Mouse (Mus musculus): ENCODE results near the gene Rpl19. TPM values are rescaled to one million over a fixed set of nuclear protein-coding genes. Genes with fewer than 3 reads are reported as not detected.

The Rpl19 gene
- total and polyA plus RNA-seq, 2 experiments from 2014 or later: 462 to 673 TPM

DNA sequence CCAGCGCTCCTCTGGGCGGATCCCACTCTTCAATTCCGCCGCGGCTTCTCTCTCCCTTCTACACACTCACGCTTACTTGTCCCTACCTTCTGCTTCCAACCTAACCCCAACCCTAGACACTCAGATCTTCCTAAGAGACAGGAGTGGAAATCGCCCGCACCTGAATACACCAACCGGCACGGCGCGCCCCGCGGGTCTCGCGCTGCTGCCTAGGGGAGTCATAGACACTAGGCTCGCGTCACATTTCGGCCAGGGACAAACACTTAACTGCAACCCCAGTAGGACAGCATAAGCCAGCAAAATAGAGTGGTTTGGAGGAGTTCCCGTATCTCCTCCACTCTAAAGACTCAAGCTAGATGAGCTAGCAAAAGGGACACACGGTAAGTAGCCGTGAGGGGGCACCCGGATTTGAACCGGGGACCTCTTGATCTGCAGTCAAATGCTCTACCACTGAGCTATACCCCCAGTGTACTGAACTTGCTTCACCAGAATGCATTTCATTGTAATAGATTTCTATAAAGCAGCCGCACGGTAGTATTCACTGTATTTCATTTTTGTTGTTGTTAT is 37.9 kb upstream of the Rpl19 start:
- no peak for TF ChIP-seq CTCF (IDR thresholded peaks at IDR 0.05; ENCODE audit: low read depth)
- WGBS: under 1% methylated on average over 26 of the region's 26 CpGs
- peak; percentile 82 for ATAC-seq
- H3K4me3 ChIP-seq (ENCODE audit: low read length): peak overlapping the region; percentile 80
- H3K9ac ChIP-seq (replicated peaks; ENCODE audit: low read length): peak overlapping the region; percentile 68
- peak; percentile 92 for DNase-seq (ENCODE audit: low spot score)
- peak overlapping the region; percentile 81 for H3K27ac ChIP-seq
- 0 out of 2 replicates have a peak, but pooled peaks cover 4% of the 10 kb centered on the region for H3K4me1 ChIP-seq (ENCODE audit: insufficient read depth, low read length)
- peaks cover 11% of the 10 kb centered on the region for H3K27me3 ChIP-seq (ENCODE audit: insufficient read depth, low read length)
- peak overlapping the region; percentile 70 for H3K4me2 ChIP-seq (ENCODE audit: low read depth, low read length)
- H3K36me3 ChIP-seq (ENCODE audit: insufficient read depth, low read length): no peaks in the 10 kb centered on the region
- H3K9me3 ChIP-seq (ENCODE audit: low read length): no peaks in the 10 kb centered on the region

DNA sequence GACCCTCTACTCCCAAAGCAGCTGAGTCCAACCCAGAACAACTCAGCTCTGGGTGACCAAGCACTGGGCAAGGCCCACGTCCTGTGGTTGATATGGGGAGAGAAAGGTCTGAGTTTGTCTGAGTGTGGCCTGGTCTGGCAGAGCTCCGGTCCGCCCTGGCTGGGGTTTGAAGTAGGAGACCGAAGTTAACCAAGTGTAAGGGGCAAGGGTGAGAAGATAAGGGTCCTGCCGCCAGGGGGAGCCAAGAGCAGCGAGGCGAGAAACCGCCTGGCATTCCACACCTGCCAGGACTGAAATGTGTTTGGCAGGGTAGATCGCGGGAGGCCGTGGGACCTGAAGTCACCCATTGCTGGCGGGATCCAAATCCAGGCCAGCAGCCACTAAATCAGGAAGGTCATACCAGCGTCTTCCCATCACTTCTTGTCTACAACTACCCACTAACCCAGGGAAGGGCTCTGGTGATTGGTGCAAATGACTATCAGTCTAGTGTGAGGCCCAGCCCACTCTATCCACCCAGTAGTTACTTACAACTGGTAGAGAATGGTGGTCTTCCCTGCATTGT is 31.9 kb upstream of the Rpl19 start:
- 4% methylated on average over 13 of the region's 13 CpGs for WGBS
- Histone ChIP-seq H3K27me3 (ENCODE audit: insufficient read depth, low read length) (no peaks in the 10 kb centered on the region), H3K4me3 (ENCODE audit: low read length) (peak overlapping the region; percentile 43), H3K27ac (no peak overlapping the region), H3K36me3 (ENCODE audit: insufficient read depth, low read length) (no peaks in the 10 kb centered on the region), H3K4me1 (ENCODE audit: insufficient read depth, low read length) (peaks cover 8% of the 10 kb centered on the region; the same call in 1 of the 2 replicates), H3K4me2 (ENCODE audit: low read depth, low read length) (peak overlapping the region; percentile 72), H3K9ac (replicated peaks; ENCODE audit: low read length) (peak overlapping the region; percentile 21; the same call in 1 of the 2 replicates), H3K9me3 (ENCODE audit: low read length) (no peaks in the 10 kb centered on the region)
- peak; percentile 55; the same call in 1 of the 2 replicates for ATAC-seq
- TF ChIP-seq CTCF (IDR thresholded peaks at IDR 0.05; ENCODE audit: low read depth): peak; percentile 75
- DNase-seq (ENCODE audit: low spot score): peak; percentile 59

- peak; percentile 58 for DNase-seq (ENCODE audit: low spot score)
- ATAC-seq: peak; percentile 58
- Histone ChIP-seq H3K4me1 (ENCODE audit: insufficient read depth, low read length) (peaks cover 5% of the 10 kb centered on the region; the same call in 1 of the 2 replicates), H3K36me3 (ENCODE audit: insufficient read depth, low read length) (no peaks in the 10 kb centered on the region), H3K4me3 (ENCODE audit: low read length) (peak within 1 kb of the TSS; percentile 43), H3K27ac (no peak within 1 kb of the TSS), H3K9me3 (ENCODE audit: low read length) (no peaks in the 10 kb centered on the region), H3K4me2 (ENCODE audit: low read depth, low read length) (peak within 1 kb of the TSS; percentile 72), H3K9ac (replicated peaks; ENCODE audit: low read length) (peak within 1 kb of the TSS; percentile 21), H3K27me3 (ENCODE audit: insufficient read depth, low read length) (no peaks in the 10 kb centered on the region)
- 2% methylated on average over 26 of the region's 26 CpGs for WGBS
- TF ChIP-seq CTCF (IDR thresholded peaks at IDR 0.05; ENCODE audit: low read depth): peak; percentile 50; the same call in 1 of the 2 replicates
Measured at GRCm38 (mm10) chr11:97995564-97996288, 30.8 kb upstream of the Rpl19 start, which contains the start of gene Arl5c. Arl5c (minus strand) TSS chr11:97996181.

GRCm38 (mm10) chr11:97996691-97997090 is 29.8 kb upstream of the Rpl19 start:
- no peak for ATAC-seq
- TF ChIP-seq CTCF (IDR thresholded peaks at IDR 0.05; ENCODE audit: low read depth): no peak
- Histone ChIP-seq H3K4me1 (ENCODE audit: insufficient read depth, low read length) (peaks cover 5% of the 10 kb centered on the region; the same call in 1 of the 2 replicates), H3K36me3 (ENCODE audit: insufficient read depth, low read length) (no peaks in the 10 kb centered on the region), H3K9me3 (ENCODE audit: low read length) (no peaks in the 10 kb centered on the region), H3K4me3 (ENCODE audit: low read length) (no peak overlapping the region), H3K4me2 (ENCODE audit: low read depth, low read length) (no peak overlapping the region), H3K27ac (no peak overlapping the region), H3K9ac (replicated peaks; ENCODE audit: low read length) (no peak overlapping the region), H3K27me3 (ENCODE audit: insufficient read depth, low read length) (no peaks in the 10 kb centered on the region)
- no peak for DNase-seq (ENCODE audit: low spot score)
- 74% methylated on average over 1 of the region's 1 CpGs for WGBS

DNA sequence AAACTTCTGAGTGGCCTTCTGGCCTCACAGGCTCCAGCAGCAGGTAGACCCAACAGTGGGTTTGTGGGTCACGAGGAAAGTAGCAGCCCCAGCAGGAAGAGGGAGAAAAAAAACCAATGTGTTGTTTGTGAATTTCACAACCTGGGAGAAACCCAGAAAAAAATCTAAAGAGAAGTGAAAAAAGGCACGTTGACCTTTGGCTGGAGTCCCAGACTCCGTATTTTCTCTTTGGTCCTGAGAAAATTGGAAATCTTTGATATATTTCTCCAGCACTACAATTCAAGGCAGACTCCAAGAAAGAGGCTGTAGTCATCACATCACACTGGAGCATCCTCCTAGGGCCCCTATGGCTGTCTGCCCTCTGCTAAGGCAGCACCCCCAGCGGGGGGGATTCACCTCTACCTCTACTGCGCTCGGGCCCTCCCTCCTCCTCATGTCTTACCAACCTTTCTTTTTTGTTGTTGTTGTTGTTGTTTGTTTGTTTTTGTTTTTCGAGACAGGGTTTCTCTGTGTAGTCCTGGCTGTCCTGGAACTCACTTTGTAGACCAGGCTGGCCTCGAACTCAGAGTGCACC is 29.0 kb upstream of the Rpl19 start:
- no peak overlapping the region for H3K4me3 ChIP-seq (ENCODE audit: low read length)
- H3K36me3 ChIP-seq (ENCODE audit: insufficient read depth, low read length): no peaks in the 10 kb centered on the region
- H3K9me3 ChIP-seq (ENCODE audit: low read length): no peaks in the 10 kb centered on the region
- ATAC-seq (no peak), DNase-seq (ENCODE audit: low spot score) (no peak)
- TF ChIP-seq CTCF (IDR thresholded peaks at IDR 0.05; ENCODE audit: low read depth): no peak
- no peaks in the 10 kb centered on the region for H3K27me3 ChIP-seq (ENCODE audit: insufficient read depth, low read length)
- H3K9ac ChIP-seq (replicated peaks; ENCODE audit: low read length): no peak overlapping the region
- H3K4me2 ChIP-seq (ENCODE audit: low read depth, low read length): no peak overlapping the region
- WGBS: 73% methylated on average over 8 of the region's 8 CpGs
- H3K27ac ChIP-seq: no peak overlapping the region
- H3K4me1 ChIP-seq (ENCODE audit: insufficient read depth, low read length): peaks cover 5% of the 10 kb centered on the region; the same call in 1 of the 2 replicates

- no peak overlapping the region for H3K27ac ChIP-seq
- no peak overlapping the region for H3K4me3 ChIP-seq (ENCODE audit: low read length)
- H3K36me3 ChIP-seq (ENCODE audit: insufficient read depth, low read length): no peaks in the 10 kb centered on the region
- H3K9ac ChIP-seq (replicated peaks; ENCODE audit: low read length): no peak overlapping the region
- peaks cover 5% of the 10 kb centered on the region; the same call in 1 of the 2 replicates for H3K4me1 ChIP-seq (ENCODE audit: insufficient read depth, low read length)
- DNase-seq (ENCODE audit: low spot score) (no peak), ATAC-seq (no peak)
- TF ChIP-seq CTCF (IDR thresholded peaks at IDR 0.05; ENCODE audit: low read depth): no peak
- no peak overlapping the region for H3K4me2 ChIP-seq (ENCODE audit: low read depth, low read length)
- WGBS: 83% methylated on average over 11 of the region's 11 CpGs
- H3K9me3 ChIP-seq (ENCODE audit: low read length): no peaks in the 10 kb centered on the region
- H3K27me3 ChIP-seq (ENCODE audit: insufficient read depth, low read length): no peaks in the 10 kb centered on the region
Measured at GRCm38 (mm10) chr11:97998074-97998793, 28.3 kb upstream of the Rpl19 start.

Measured in hindbrain, postnatal 0 days (tissue).